Mouse (Mus musculus): ENCODE measurements around the gene Zfp609. TPM values are rescaled to one million over a fixed set of nuclear protein-coding genes. Genes with fewer than 3 reads are reported as not detected.
"Not testable (repeated sequence)": the region's sequence is repeated elsewhere in the genome, so short reads cannot be mapped to it uniquely, and the experiment has no call there.

Zfp609 gene
- total RNA-seq, 4 experiments from 2014 or later = 15.8 to 18.8 (median 17.6) TPM

DNA sequence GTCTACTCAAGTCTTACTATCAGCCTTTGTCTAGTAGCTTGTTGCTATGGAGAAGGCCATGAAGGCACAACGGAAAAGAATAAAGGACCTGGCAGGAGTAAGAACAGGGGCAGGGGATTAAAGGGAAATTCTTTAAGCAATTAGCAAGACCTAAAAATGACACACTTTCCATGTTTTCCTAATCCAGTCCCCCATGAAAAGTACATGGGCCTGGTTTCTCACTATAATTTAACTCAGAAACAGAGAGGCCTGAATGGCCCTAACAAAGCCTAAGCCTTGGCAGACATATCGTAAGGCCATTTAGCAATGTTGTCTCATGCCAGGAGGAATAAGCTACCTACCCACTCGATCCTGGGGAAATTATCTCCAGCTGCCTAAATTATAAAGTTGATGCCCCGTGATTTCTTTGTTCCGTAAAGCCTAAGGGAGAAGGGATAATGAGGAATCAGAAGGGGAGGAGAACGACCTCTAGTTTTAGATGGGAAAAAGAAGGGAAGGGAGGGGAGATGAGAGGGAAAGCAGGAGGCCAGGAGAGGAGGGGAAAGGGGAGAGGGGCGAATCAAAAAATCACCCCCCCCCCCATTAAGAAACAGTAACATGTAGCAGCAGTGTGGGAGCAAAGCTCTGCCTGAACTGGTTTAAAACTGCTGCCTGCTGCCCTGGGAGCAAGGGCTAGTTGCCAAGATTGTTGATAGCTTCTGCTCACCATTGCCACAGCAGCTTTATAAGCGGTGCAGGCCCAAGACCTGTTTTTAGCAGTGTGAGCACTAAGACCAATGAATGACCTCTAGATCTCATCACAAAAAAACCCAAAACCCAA is 102.7 kb downstream of the Zfp609 start:
- DNase-seq (ENCODE audit: low spot score in 2 of 2) = no peak

GRCm38 (mm10) chr9:65721161-65721566 is 106.2 kb downstream of the Zfp609 start:
- DNase-seq (ENCODE audit: low spot score in 2 of 2) = peak; percentile 26 to 42

DNA sequence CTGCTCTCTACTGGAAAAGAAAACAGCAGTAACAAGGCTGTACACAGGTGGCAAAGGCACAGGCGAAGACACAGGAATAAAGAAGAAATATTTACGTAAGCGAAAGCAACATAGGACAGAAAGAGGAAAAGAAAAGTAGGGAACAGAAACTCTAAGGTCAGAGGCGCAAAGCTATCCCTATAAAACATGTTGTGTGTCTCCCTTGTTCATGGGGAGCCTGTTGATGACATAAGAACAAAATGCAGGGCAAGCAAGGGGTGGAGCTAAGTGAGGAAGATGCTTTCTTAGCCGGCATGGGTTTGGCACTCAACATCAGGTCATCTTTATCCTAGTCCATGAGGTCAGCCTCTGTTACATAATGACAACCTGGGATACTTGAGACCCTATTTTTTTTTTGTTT is 109.2 kb downstream of the Zfp609 start:
- no peak for DNase-seq (ENCODE audit: low spot score in 2 of 2)

DNA sequence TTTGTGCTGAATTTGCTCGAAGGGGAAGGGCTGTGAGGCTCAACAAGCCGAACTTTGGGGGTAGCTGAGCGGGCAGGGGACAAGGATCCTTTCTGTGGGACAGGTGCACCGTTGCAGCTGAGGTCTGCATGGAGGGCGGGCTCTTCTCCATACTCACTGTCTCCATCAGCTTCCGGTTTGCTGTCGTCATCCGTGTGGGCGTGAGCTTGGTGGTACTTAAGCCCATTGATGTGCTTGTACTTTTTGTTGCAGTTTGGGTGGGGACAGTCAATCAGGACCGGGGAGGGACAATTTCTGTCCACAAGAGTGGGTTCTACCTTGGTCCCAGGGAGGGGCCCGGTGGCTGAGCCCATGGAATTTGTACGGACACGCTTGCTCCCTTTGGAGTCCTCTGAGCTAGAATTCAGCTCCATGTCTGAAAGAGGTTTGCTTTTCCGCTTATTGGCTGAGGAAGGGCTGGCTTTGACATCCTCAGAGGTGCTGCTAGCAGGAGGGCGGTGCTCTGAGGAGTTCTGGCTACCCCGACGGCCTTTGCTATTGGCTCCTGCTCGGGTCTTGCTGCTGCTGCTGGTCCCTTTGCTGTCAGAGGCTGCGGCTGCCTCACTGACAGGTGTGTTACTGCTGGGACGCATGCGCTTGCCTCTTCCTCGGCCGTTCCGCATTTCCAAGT is 123.3 kb downstream of the Zfp609 start:
- DNase-seq (ENCODE audit: low spot score in 2 of 2) = no peak

- DNase-seq (ENCODE audit: low spot score in 2 of 2) = no peak
These were observed 124.1 kb downstream of the Zfp609 start for GRCm38 (mm10) chr9:65703241-65703640.

DNA sequence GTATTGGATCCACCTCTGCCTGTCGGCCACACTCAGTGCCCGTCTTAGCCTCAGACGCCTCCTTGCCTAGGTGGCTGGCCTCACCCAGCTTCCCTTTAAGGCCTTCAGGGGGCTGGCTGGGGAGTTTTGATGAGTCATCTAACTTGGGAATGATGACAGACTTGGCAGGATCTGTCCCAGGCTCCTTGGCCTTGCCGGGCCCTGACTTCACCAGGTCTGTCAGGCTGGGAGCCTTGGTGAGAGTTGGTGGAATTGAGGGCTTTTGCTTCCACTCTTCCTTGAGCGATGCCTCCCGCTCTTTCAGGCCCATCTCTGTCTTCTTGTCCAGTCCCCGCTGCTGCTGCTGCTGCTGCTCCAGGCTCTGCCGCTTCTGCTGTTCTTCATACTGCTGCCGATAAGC is 125.1 kb downstream of the Zfp609 start:
- DNase-seq (ENCODE audit: low spot score in 2 of 2) = no peak

GRCm38 (mm10) chr9:65700504-65700903 is 126.9 kb downstream of the Zfp609 start:
- DNase-seq (ENCODE audit: low spot score in 2 of 2) = no peak

- no peak for DNase-seq (ENCODE audit: low spot score in 2 of 2)
These were observed 129.4 kb downstream of the Zfp609 start for GRCm38 (mm10) chr9:65697992-65698391.

GRCm38 (mm10) chr9:65697356-65697755 is 130.0 kb downstream of the Zfp609 start:
- DNase-seq (ENCODE audit: low spot score in 2 of 2) = no peak

- no peak for DNase-seq (ENCODE audit: low spot score in 2 of 2)
These were observed 131.0 kb downstream of the Zfp609 start for GRCm38 (mm10) chr9:65696337-65696736.

- DNase-seq (ENCODE audit: low spot score in 2 of 2) = no peak
These were observed 131.7 kb downstream of the Zfp609 start for GRCm38 (mm10) chr9:65695646-65696045.

DNA sequence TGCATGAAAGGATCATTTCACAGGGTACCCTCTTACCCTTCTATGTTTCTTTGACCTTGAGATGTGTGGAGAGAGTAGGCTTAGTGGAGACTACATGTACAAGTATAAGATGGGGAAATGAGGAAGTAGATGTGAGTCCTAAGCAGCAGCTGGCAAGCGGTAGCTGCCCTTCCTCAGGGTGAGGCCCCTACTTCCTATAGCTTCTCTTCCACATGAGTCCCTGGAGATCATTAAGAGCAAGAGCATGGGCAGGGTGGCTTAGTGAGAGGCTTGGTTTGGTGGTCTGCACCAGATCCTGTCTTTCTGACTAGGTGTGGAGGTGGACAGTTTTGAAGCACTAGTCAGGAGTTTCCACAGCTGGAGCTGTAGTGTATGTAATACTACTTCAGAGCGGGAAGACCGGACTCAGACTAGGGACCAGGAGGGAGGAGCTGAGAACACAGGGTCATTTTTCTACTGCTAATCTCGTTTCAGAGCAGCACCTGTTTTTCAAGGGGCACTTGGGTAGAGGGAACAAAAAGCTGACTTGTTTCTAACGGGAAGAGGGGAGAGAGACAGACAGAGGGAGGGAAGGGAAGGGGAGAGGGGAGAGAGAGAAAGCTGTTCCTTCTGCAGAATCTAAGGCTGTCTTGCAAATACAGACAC is 134.3 kb downstream of the Zfp609 start:
- DNase-seq (ENCODE audit: low spot score in 2 of 2) = no peak

GRCm38 (mm10) chr9:65692466-65692865 is 134.9 kb downstream of the Zfp609 start:
- DNase-seq (ENCODE audit: low spot score in 2 of 2) = no peak

DNA sequence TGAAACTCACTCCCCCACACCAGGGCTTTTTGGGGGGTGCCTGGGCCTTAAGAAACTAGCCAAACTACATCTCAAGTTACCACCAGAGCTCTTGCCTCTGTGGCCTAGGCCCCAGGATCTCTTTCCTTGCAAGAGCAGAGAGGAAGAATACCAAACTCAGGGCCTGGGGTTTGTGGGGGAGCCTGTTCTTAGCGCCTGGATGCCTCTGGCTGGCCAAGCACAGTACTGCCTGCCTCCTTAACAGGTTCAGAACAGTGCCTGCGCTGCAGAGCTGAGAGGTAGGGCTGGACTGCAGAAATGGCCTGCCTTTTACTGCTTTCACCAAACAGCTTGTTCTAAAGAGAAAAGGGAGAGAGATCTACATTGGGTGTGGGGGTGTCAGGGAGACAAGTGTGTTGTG is 137.5 kb downstream of the Zfp609 start:
- DNase-seq (ENCODE audit: low spot score in 2 of 2) = not testable (repeated sequence)

DNA sequence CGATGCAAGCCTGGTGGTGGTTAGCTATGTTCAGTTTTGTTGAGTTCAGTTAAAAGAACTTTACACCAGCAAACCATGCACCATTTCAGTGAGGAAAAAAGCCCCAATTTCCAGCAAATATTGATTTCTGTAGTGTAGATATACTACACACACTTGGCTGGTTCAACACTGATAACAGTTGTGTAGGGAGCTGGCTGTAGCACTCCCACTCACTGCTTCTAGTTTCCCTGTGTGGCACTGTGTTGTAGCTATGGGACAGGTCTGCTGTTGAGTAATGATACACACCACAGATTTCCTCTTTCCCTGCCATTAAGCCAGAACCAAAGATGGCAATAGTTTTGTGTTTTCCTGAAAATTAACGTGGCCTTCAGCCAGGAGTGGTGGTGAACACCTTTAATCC is 142.7 kb downstream of the Zfp609 start:
- DNase-seq (ENCODE audit: low spot score in 2 of 2) = no peak

GRCm38 (mm10) chr9:65682994-65683393 is 144.4 kb downstream of the Zfp609 start:
- no peak for DNase-seq (ENCODE audit: low spot score in 2 of 2)

DNA sequence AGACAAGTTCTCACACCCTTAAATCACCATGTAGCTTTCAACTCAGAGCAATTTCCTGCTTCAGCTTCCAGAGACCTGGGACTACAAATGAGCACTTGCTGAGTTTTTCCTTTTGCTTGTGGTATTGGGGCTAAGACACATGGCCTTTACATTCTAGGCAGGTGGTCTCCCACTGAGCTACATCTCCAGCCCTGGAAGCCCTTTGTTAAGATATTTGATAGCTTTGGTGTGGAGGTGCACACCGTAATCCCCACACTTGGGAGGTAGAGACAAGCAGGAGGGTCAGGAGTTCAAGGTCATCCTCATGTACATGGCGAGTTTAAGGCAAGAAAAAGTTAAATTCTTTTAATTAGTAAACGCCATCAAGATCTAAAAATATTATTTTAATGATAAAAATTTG is 145.2 kb downstream of the Zfp609 start:
- DNase-seq (ENCODE audit: low spot score in 2 of 2) = no peak

DNA sequence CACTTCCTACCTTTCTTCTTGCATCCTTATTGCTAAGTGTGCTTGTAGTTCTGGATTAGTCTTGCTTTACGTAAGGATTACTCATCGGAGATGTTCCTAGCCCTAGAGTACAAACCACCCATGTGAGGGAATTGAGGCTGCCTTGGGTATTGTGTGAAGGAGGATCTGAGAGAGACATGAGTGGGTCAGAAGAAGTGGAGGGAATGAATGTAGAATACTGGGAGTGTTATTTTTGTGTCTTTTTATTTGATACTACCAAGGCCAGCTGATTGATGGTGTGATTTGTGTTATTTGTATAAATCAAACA is 145.8 kb downstream of the Zfp609 start:
- no peak for DNase-seq (ENCODE audit: low spot score in 2 of 2)

DNA sequence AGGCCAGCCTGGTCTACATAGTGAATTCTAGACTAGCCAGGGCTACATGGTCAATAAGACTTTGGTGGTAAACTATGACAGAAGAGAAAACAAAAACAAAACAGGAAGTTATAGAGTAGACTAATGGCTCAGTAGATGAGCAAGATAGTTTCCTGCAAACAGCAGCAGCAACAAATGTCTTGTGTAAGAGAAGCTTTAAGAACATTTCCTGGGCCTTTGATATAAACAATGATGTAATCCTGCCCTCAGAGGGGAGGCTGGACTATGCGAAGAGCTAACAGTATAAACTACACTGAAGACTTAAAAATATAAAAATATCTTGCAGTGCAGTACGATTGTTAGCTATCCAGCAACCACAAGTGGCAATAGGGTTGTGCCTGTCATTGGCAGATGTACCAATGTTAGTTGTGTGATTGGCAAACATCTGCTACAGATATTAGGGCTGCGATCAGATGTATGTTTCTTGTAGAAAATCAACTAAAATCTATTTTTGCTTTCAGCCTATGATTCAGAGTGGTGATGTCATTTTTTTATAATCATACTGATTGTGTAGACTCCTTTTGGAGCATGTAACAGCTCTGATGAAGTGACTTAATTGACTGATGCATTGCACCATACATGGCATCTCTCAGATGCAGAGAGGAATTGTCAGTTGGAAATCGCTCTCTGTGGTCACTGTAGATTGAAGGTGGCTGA is 146.3 kb downstream of the Zfp609 start:
- no peak for DNase-seq (ENCODE audit: low spot score in 2 of 2)

DNA sequence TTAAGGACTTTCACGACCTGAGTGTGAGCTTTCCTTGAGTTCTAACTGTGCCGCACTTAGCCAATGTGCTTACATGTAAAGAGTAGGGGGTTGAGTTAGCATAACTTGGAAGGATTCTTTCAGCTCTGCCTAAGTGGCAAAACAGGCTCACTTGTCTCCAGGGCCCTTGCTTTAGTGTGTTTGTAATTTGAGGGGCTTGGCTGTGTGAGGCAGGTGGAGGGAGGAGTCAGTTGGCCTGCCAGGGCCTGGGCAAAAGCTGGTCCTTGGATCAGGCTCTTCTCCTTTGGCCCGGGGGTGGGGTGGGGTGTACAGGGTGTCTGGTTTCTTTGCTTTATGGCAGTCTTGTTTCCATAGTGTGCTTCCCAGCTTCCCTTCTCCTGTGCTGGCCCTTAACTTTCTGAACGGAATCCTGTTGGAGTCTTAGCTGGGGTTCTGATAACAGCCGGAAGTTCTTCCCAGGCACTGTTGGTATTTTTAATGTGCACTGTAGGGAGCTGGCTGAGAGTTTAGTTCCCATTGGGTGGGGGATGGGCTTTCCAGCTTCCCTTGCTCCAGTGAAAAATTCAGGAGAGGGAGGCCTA is 148.1 kb downstream of the Zfp609 start:
- DNase-seq (ENCODE audit: low spot score in 2 of 2) = peak; percentile 53 to 69

DNA sequence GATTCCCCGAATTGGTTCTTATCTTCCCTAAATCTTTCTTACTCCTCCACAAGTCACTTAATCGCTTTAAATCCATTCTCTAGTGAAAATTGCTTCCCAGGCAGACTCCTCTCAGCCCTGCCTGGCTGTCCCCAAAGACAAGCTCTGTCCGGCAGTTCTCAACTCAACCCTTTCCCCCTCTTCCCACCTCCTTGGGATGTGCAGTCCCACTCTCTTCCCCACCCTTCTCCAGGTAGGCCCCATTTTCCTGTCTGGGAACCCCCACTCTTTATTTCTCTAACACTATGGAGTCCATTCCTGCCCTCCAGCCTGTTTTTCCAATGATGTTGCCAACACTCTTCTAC is 150.3 kb downstream of the Zfp609 start:
- no peak for DNase-seq (ENCODE audit: low spot score in 2 of 2)
